Mouse (Mus musculus): ENCODE measurements around the gene Gm43191. TPM values are rescaled to one million over a fixed set of nuclear protein-coding genes. Genes with fewer than 3 reads are reported as not detected.
"Not testable (repeated sequence)": the region's sequence is repeated elsewhere in the genome, so short reads cannot be mapped to it uniquely, and the experiment has no call there.

The Gm43191 gene
- polyA plus RNA-seq, 1 experiment: not detected

DNA sequence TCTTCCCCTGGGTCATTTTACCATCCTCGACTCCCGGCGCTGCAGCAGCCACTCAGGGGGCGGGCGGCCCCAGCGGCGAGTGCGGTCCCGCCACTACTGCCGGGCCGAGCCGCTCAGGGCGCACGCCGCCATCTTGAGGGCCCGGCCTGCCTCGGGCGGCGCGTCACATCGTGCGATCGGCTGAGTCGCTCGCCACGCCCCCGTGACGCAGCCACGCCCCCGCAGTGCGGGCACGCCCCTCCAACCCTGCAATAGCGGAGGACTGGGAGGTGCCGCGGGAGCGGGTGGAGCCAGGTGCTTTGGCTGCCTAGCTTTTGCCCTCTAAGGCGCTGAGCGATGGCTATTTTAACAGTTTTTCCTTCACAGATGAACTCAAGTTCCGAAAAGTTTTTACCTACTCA, 18.6 kb downstream of the Gm43191 start, which contains the start of gene Mfsd14a:
Gene Mfsd14a, minus strand, starts transcription at position 215 of the 401 bp plus-strand sequence.
- peak; percentile 91 to 99 for DNase-seq (ENCODE audit: low read depth in 1 of 2, low spot score in 2 of 2)
- 0% methylated on average over 39 of the region's 39 CpGs for WGBS
- no peak for TF ChIP-seq CTCF (IDR thresholded peaks at IDR 0.05; ENCODE audit: extremely low read depth, insufficient read depth, insufficient read length, insufficient replicate concordance)
- TF ChIP-seq POLR2A (IDR thresholded peaks at IDR 0.05; ENCODE audit: low read depth, low read length): peak; percentile 95
- H3K27me3 ChIP-seq (ENCODE audit: control insufficient read depth, insufficient read depth, low read length): no peaks in the 10 kb centered on the region
- peak within 1 kb of the TSS; percentile 69 for H3K4me3 ChIP-seq (ENCODE audit: extremely low read depth, insufficient read depth, insufficient read length)
- no peaks in the 10 kb centered on the region for H3K36me3 ChIP-seq (ENCODE audit: control insufficient read depth, insufficient read depth, low read length)
- H3K4me1 ChIP-seq (ENCODE audit: control insufficient read depth, insufficient read depth, insufficient read length): peaks cover 4% of the 10 kb centered on the region
- H3K27ac ChIP-seq (ENCODE audit: insufficient read depth, low read length): peak within 1 kb of the TSS; percentile 92

- H3K27me3 ChIP-seq (ENCODE audit: control insufficient read depth, insufficient read depth, low read length): no peaks in the 10 kb centered on the region
- H3K27ac ChIP-seq (ENCODE audit: insufficient read depth, low read length): peak overlapping the region; percentile 92
- no peak for DNase-seq (ENCODE audit: low read depth in 1 of 2, low spot score in 2 of 2)
- under 1% methylated on average over 56 of the region's 68 CpGs for WGBS
- H3K4me1 ChIP-seq (ENCODE audit: control insufficient read depth, insufficient read depth, insufficient read length): peaks cover 4% of the 10 kb centered on the region
- H3K4me3 ChIP-seq (ENCODE audit: extremely low read depth, insufficient read depth, insufficient read length): peak overlapping the region; percentile 69
- H3K36me3 ChIP-seq (ENCODE audit: control insufficient read depth, insufficient read depth, low read length): no peaks in the 10 kb centered on the region
- TF ChIP-seq POLR2A (IDR thresholded peaks at IDR 0.05; ENCODE audit: low read depth, low read length): no peak
- TF ChIP-seq CTCF (IDR thresholded peaks at IDR 0.05; ENCODE audit: extremely low read depth, insufficient read depth, insufficient read length, insufficient replicate concordance): no peak
Measured at GRCm38 (mm10) chr3:116661870-116662414, 19.1 kb downstream of the Gm43191 start.

- no peak for DNase-seq (ENCODE audit: low read depth in 1 of 2, low spot score in 2 of 2)
- no peaks in the 10 kb centered on the region for H3K27me3 ChIP-seq (ENCODE audit: control insufficient read depth, insufficient read depth, low read length)
- TF ChIP-seq CTCF (IDR thresholded peaks at IDR 0.05; ENCODE audit: extremely low read depth, insufficient read depth, insufficient read length, insufficient replicate concordance): no peak
- TF ChIP-seq POLR2A (IDR thresholded peaks at IDR 0.05; ENCODE audit: low read depth, low read length): no peak
- peaks cover 4% of the 10 kb centered on the region for H3K4me1 ChIP-seq (ENCODE audit: control insufficient read depth, insufficient read depth, insufficient read length)
- peak overlapping the region; percentile 69 for H3K4me3 ChIP-seq (ENCODE audit: extremely low read depth, insufficient read depth, insufficient read length)
- H3K27ac ChIP-seq (ENCODE audit: insufficient read depth, low read length): peak overlapping the region; percentile 92
- WGBS: 6% methylated on average over 16 of the region's 16 CpGs
- H3K36me3 ChIP-seq (ENCODE audit: control insufficient read depth, insufficient read depth, low read length): no peaks in the 10 kb centered on the region
Measured at GRCm38 (mm10) chr3:116661288-116661869, 19.7 kb downstream of the Gm43191 start.

DNA sequence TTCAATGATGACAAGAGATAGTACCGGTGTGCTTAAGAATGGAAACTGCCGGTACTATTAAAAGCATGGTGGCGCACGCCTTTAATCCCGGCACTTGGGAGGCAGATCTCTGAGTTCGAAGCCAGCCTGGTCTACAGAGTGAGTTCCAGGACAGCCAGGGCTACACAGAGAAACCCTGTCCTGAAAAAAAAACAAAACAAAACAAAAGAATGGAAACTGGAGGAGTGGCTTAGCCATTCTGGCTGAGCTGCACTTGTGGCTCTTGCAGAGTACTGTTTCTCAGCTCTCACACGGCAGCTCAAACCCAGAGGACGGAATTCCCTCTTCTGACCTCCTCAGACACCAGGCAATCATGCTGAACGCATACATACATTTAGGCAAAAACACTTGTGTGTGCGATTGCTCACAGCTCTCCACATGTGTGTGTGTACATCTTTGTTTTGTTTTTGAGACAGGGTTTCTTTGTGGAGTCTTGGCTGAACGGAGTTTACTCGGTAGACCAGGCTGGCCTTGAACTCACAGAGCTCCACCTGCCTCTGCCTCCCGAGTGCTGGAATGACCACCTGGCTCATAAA, 21.1 kb downstream of the Gm43191 start:
- no peak for TF ChIP-seq CTCF (IDR thresholded peaks at IDR 0.05; ENCODE audit: extremely low read depth, insufficient read depth, insufficient read length, insufficient replicate concordance)
- no peak for TF ChIP-seq POLR2A (IDR thresholded peaks at IDR 0.05; ENCODE audit: low read depth, low read length)
- WGBS: 85% methylated on average over 13 of the region's 13 CpGs
- DNase-seq (ENCODE audit: low read depth in 1 of 2, low spot score in 2 of 2): no peak
- peaks cover 8% of the 10 kb centered on the region for H3K4me1 ChIP-seq (ENCODE audit: control insufficient read depth, insufficient read depth, insufficient read length)
- H3K4me3 ChIP-seq (ENCODE audit: extremely low read depth, insufficient read depth, insufficient read length): no peak overlapping the region
- no peaks in the 10 kb centered on the region for H3K27me3 ChIP-seq (ENCODE audit: control insufficient read depth, insufficient read depth, low read length)
- no peaks in the 10 kb centered on the region for H3K36me3 ChIP-seq (ENCODE audit: control insufficient read depth, insufficient read depth, low read length)
- H3K27ac ChIP-seq (ENCODE audit: insufficient read depth, low read length): no peak overlapping the region

- 80% methylated on average over 15 of the region's 15 CpGs for WGBS
- Histone ChIP-seq H3K36me3 (ENCODE audit: control insufficient read depth, insufficient read depth, low read length) (no peaks in the 10 kb centered on the region), H3K27ac (ENCODE audit: insufficient read depth, low read length) (no peak overlapping the region), H3K4me3 (ENCODE audit: extremely low read depth, insufficient read depth, insufficient read length) (no peak overlapping the region), H3K27me3 (ENCODE audit: control insufficient read depth, insufficient read depth, low read length) (no peaks in the 10 kb centered on the region), H3K4me1 (ENCODE audit: control insufficient read depth, insufficient read depth, insufficient read length) (peaks cover 8% of the 10 kb centered on the region)
- TF ChIP-seq CTCF (IDR thresholded peaks at IDR 0.05; ENCODE audit: extremely low read depth, insufficient read depth, insufficient read length, insufficient replicate concordance): no peak
- DNase-seq (ENCODE audit: low read depth in 1 of 2, low spot score in 2 of 2): no peak
Measured at GRCm38 (mm10) chr3:116658928-116659565, 22.0 kb downstream of the Gm43191 start.

DNA sequence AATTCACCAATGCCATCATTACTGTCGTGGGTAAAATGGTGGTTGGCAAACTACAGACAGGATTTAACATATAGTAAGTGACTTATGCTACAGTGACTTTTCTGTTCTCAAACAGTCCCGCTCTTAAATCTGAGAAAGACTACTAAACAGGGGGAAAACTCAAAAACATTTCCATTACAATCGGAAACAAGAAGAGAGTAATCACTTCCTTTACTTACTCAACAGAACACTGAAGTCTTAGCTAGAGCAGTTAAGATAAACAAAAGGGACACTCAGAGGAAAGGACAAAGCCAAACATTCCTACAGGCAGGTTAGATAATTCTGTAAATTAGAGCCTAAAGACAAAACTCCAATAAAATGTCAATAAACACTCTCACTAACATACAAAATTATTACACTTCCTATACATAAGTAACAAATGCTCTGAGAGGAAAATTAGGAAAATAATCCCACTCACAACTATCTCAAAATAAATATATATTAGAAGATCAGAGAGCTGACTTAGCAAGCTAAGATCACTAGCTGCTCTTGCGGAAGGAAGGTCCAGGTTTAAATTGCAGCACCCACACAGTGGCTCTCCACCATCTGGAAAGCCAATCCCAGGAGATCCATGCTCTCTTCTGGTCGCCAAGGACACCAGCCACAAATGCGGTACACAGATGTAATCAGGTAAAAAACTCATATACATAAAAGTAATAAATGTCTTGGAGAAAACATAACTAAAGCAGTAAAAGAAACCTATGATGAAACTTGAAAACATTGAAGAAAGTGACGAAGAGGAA, 24.7 kb downstream of the Gm43191 start:
- peaks cover 8% of the 10 kb centered on the region for H3K4me1 ChIP-seq (ENCODE audit: control insufficient read depth, insufficient read depth, insufficient read length)
- H3K4me3 ChIP-seq (ENCODE audit: extremely low read depth, insufficient read depth, insufficient read length): no peak overlapping the region
- no peaks in the 10 kb centered on the region for H3K36me3 ChIP-seq (ENCODE audit: control insufficient read depth, insufficient read depth, low read length)
- no peaks in the 10 kb centered on the region for H3K27me3 ChIP-seq (ENCODE audit: control insufficient read depth, insufficient read depth, low read length)
- no peak for DNase-seq (ENCODE audit: low read depth in 1 of 2, low spot score in 2 of 2)
- no peak overlapping the region for H3K27ac ChIP-seq (ENCODE audit: insufficient read depth, low read length)
- 80% methylated on average over 7 of the region's 7 CpGs for WGBS
- TF ChIP-seq POLR2A (IDR thresholded peaks at IDR 0.05; ENCODE audit: low read depth, low read length) (no peak), CTCF (IDR thresholded peaks at IDR 0.05; ENCODE audit: extremely low read depth, insufficient read depth, insufficient read length, insufficient replicate concordance) (no peak)

GRCm38 (mm10) chr3:116654051-116654450, 27.0 kb downstream of the Gm43191 start:
- not testable (repeated sequence) for H3K4me1 ChIP-seq (ENCODE audit: control insufficient read depth, insufficient read depth, insufficient read length); H3K27me3 ChIP-seq (ENCODE audit: control insufficient read depth, insufficient read depth, low read length); H3K27ac ChIP-seq (ENCODE audit: insufficient read depth, low read length); H3K4me3 ChIP-seq (ENCODE audit: extremely low read depth, insufficient read depth, insufficient read length); DNase-seq (ENCODE audit: low read depth in 1 of 2, low spot score in 2 of 2); H3K36me3 ChIP-seq (ENCODE audit: control insufficient read depth, insufficient read depth, low read length)
- WGBS: 85% methylated on average over 11 of the region's 11 CpGs
